Mouse (Mus musculus): ENCODE results near the gene Ankrd2. TPM values are rescaled to one million over a fixed set of nuclear protein-coding genes. Genes with fewer than 3 reads are reported as not detected.
"Not testable (repeated sequence)": the region's sequence is repeated elsewhere in the genome, so short reads cannot be mapped to it uniquely, and the experiment has no call there.

Ankrd2 gene
- polyA plus RNA-seq, 1 experiment = not detected

- Histone ChIP-seq H3K27ac (ENCODE audit: insufficient read depth, low read length) (no peak overlapping the region), H3K4me1 (ENCODE audit: control insufficient read depth, insufficient read depth, low read length) (peaks cover 14% of the 10 kb centered on the region; the same call in 1 of the 2 replicates), H3K4me3 (ENCODE audit: insufficient read depth, low read length) (no peak overlapping the region)
- no peak for TF ChIP-seq CTCF (IDR thresholded peaks at IDR 0.05; ENCODE audit: borderline replicate concordance, insufficient read depth, low read length)
- no peak for TF ChIP-seq POLR2A (IDR thresholded peaks at IDR 0.05; ENCODE audit: low read depth, low read length)
Observed at GRCm38 (mm10) chr19:42080469-42080868, 44.7 kb downstream of the Ankrd2 start.

- H3K4me1 ChIP-seq (ENCODE audit: control insufficient read depth, insufficient read depth, low read length) = peaks cover 14% of the 10 kb centered on the region; the same call in 1 of the 2 replicates
- H3K4me3 ChIP-seq (ENCODE audit: insufficient read depth, low read length); H3K27ac ChIP-seq (ENCODE audit: insufficient read depth, low read length): not testable (repeated sequence)
Observed at GRCm38 (mm10) chr19:42081613-42082012, 45.8 kb downstream of the Ankrd2 start.

- peaks cover 4% of the 10 kb centered on the region; the same call in 1 of the 2 replicates for H3K4me1 ChIP-seq (ENCODE audit: control insufficient read depth, insufficient read depth, low read length)
- H3K4me3 ChIP-seq (ENCODE audit: insufficient read depth, low read length) = peak overlapping the region; percentile 77
- TF ChIP-seq POLR2A (IDR thresholded peaks at IDR 0.05; ENCODE audit: low read depth, low read length) (no peak), CTCF (IDR thresholded peaks at IDR 0.05; ENCODE audit: borderline replicate concordance, insufficient read depth, low read length) (no peak)
- no peak overlapping the region for H3K27ac ChIP-seq (ENCODE audit: insufficient read depth, low read length)
Observed at GRCm38 (mm10) chr19:42085690-42086089, 49.9 kb downstream of the Ankrd2 start.

- Histone ChIP-seq H3K27ac (ENCODE audit: insufficient read depth, low read length) (no peak within 1 kb of the TSS), H3K4me1 (ENCODE audit: control insufficient read depth, insufficient read depth, low read length) (peaks cover 3% of the 10 kb centered on the region; the same call in 1 of the 2 replicates), H3K4me3 (ENCODE audit: insufficient read depth, low read length) (peak within 1 kb of the TSS; percentile 77)
- TF ChIP-seq POLR2A (IDR thresholded peaks at IDR 0.05; ENCODE audit: low read depth, low read length) (peak; percentile 88), CTCF (IDR thresholded peaks at IDR 0.05; ENCODE audit: borderline replicate concordance, insufficient read depth, low read length) (no peak)
Observed at GRCm38 (mm10) chr19:42086166-42086565, 50.4 kb downstream of the Ankrd2 start, which contains the start of gene Morn4. Gene Morn4 (minus strand): TSS chr19:42086357.

- TF ChIP-seq POLR2A (IDR thresholded peaks at IDR 0.05; ENCODE audit: low read depth, low read length) = peak; percentile 46; the same call in 1 of the 2 replicates
- no peak for TF ChIP-seq CTCF (IDR thresholded peaks at IDR 0.05; ENCODE audit: borderline replicate concordance, insufficient read depth, low read length)
- Histone ChIP-seq H3K27ac (ENCODE audit: insufficient read depth, low read length) (peak overlapping the region; percentile 77), H3K4me1 (ENCODE audit: control insufficient read depth, insufficient read depth, low read length) (peaks cover 6% of the 10 kb centered on the region; the same call in 1 of the 2 replicates), H3K4me3 (ENCODE audit: insufficient read depth, low read length) (no peak overlapping the region)
Observed at GRCm38 (mm10) chr19:42089103-42089747, 53.4 kb downstream of the Ankrd2 start.

- Histone ChIP-seq H3K4me3 (ENCODE audit: insufficient read depth, low read length) (peak within 1 kb of the TSS; percentile 83), H3K4me1 (ENCODE audit: control insufficient read depth, insufficient read depth, low read length) (peaks cover 6% of the 10 kb centered on the region; the same call in 1 of the 2 replicates), H3K27ac (ENCODE audit: insufficient read depth, low read length) (peak within 1 kb of the TSS; percentile 77)
- no peak for TF ChIP-seq CTCF (IDR thresholded peaks at IDR 0.05; ENCODE audit: borderline replicate concordance, insufficient read depth, low read length)
- TF ChIP-seq POLR2A (IDR thresholded peaks at IDR 0.05; ENCODE audit: low read depth, low read length) = peak; percentile 88
Observed at GRCm38 (mm10) chr19:42089748-42090595, 54.2 kb downstream of the Ankrd2 start, which contains the start of gene Pi4k2a. Gene Pi4k2a (plus strand): TSS chr19:42090470.

- Histone ChIP-seq H3K27ac (ENCODE audit: insufficient read depth, low read length) (peak overlapping the region; percentile 62), H3K4me1 (ENCODE audit: control insufficient read depth, insufficient read depth, low read length) (peaks cover 6% of the 10 kb centered on the region; the same call in 1 of the 2 replicates), H3K4me3 (ENCODE audit: insufficient read depth, low read length) (peak overlapping the region; percentile 83)
- no peak for TF ChIP-seq CTCF (IDR thresholded peaks at IDR 0.05; ENCODE audit: borderline replicate concordance, insufficient read depth, low read length)
- no peak for TF ChIP-seq POLR2A (IDR thresholded peaks at IDR 0.05; ENCODE audit: low read depth, low read length)
Observed at GRCm38 (mm10) chr19:42090637-42091141, 54.9 kb downstream of the Ankrd2 start.

Other genes with a start within 250 kb of the Ankrd2 start
- gene Arhgap19, start 234.0 kb upstream of the Ankrd2 start, polyA plus RNA-seq (2011; ENCODE audit: insufficient read length, low read depth, missing spikeins) = 7.0 and 10.4 TPM in 2 replicates
- 0.26 TPM in 1 of 2 replicates, not detected in the other for gene Frat1, start 206.0 kb upstream of the Ankrd2 start, polyA plus RNA-seq (2011; ENCODE audit: insufficient read length, low read depth, missing spikeins)
- gene Frat2, start 187.9 kb upstream of the Ankrd2 start, polyA plus RNA-seq (2011; ENCODE audit: insufficient read length, low read depth, missing spikeins) = 0.56 TPM in 1 of 2 replicates, not detected in the other
- gene Rrp12, start 139.8 kb upstream of the Ankrd2 start, polyA plus RNA-seq (2011; ENCODE audit: insufficient read length, low read depth, missing spikeins) = 11.3 and 12.8 TPM in 2 replicates
- gene Pgam1, start 124.1 kb upstream of the Ankrd2 start, polyA plus RNA-seq (2011; ENCODE audit: insufficient read length, low read depth, missing spikeins) = 403 and 492 TPM in 2 replicates
- 49.8 and 50.9 TPM in 2 replicates for gene Exosc1, start 102.6 kb upstream of the Ankrd2 start, polyA plus RNA-seq (2011; ENCODE audit: insufficient read length, low read depth, missing spikeins)
- 65.7 and 89.8 TPM in 2 replicates for gene Zdhhc16, start 102.5 kb upstream of the Ankrd2 start, polyA plus RNA-seq (2011; ENCODE audit: insufficient read length, low read depth, missing spikeins)
- 53.2 and 54.2 TPM in 2 replicates for gene Mms19, start 54.8 kb upstream of the Ankrd2 start, polyA plus RNA-seq (2011; ENCODE audit: insufficient read length, low read depth, missing spikeins)
- gene Ubtd1, start 54.2 kb upstream of the Ankrd2 start, polyA plus RNA-seq (2011; ENCODE audit: insufficient read length, low read depth, missing spikeins) = 29.8 and 39.5 TPM in 2 replicates
- gene Hoga1, start 9.6 kb downstream of the Ankrd2 start, polyA plus RNA-seq (2011; ENCODE audit: insufficient read length, low read depth, missing spikeins) = 1.3 and 1.7 TPM in 2 replicates
- 0.51 TPM in 1 of 2 replicates, not detected in the other for gene 4933411K16Rik, start 16.2 kb downstream of the Ankrd2 start, polyA plus RNA-seq (2011; ENCODE audit: insufficient read length, low read depth, missing spikeins)
- 8.2 and 9.6 TPM in 2 replicates for gene Morn4, start 50.4 kb downstream of the Ankrd2 start, polyA plus RNA-seq (2011; ENCODE audit: insufficient read length, low read depth, missing spikeins)
- gene Pi4k2a, start 54.5 kb downstream of the Ankrd2 start, polyA plus RNA-seq (2011; ENCODE audit: insufficient read length, low read depth, missing spikeins) = 25.6 and 27.7 TPM in 2 replicates
- 18.4 TPM in 2 replicates for gene Avpi1, start 93.1 kb downstream of the Ankrd2 start, polyA plus RNA-seq (2011; ENCODE audit: insufficient read length, low read depth, missing spikeins)
- 64.5 and 68.2 TPM in 2 replicates for gene Marveld1, start 111.4 kb downstream of the Ankrd2 start, polyA plus RNA-seq (2011; ENCODE audit: insufficient read length, low read depth, missing spikeins)
- 13.3 and 15.4 TPM in 2 replicates for gene Zfyve27, start 128.0 kb downstream of the Ankrd2 start, polyA plus RNA-seq (2011; ENCODE audit: insufficient read length, low read depth, missing spikeins)
- not detected in 2 replicates for gene Sfrp5, start 166.3 kb downstream of the Ankrd2 start, polyA plus RNA-seq (2011; ENCODE audit: insufficient read length, low read depth, missing spikeins)
- gene Golga7b, start 211.6 kb downstream of the Ankrd2 start, polyA plus RNA-seq (2011; ENCODE audit: insufficient read length, low read depth, missing spikeins) = not detected in 2 replicates

All from embryonic fibroblast, embryonic 13.5 days (primary cell).